Comparison of ENCODE assay signal across 2 mouse cellular contexts in the genomic region with DNA sequence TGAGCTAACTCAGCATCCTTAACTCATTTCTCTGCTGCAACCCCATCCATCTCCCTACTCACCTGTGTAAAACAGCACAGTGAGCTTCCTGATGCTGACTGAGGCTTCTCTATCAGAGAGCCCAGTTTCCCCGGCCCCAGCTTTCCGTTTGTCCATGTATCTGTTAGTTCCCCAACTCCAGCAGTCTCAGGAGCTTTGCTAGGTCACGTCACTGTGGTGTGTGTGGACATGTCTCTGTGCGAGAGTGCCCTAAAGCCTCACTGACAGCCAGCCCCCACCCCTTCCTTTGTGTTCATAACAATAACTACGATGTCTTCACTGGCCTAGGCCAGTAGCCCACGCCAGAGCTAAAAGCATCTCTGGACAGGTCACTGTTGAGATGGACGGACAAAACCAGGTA.
TF ChIP-seq lines count a peak whose summit lies in the region.

No protein-coding gene starts in this region.

TF ChIP-seq in MEL, 35 proteins besides CTCF, POLR2A, EP300 and RAD21:
- no peak for TF ChIP-seq NELFE (IDR thresholded peaks at IDR 0.05; ENCODE audit: low read depth, low read length)

TF ChIP-seq in myocyte, 11 proteins besides CTCF, POLR2A, EP300 and RAD21:
- TF ChIP-seq MYOG (IDR thresholded peaks at IDR 0.05; ENCODE audit: control insufficient read depth in 1 of 3, insufficient read depth in 1 of 3, insufficient read length in 2 of 3, low read depth in 2 of 3): no peak
- TF ChIP-seq E2F4 (IDR thresholded peaks at IDR 0.05; ENCODE audit: insufficient read depth): no peak
- peak; percentile 47 for TF ChIP-seq POLR2AphosphoS2 (IDR thresholded peaks at IDR 0.05; ENCODE audit: insufficient read length, low read depth)
